Mouse (Mus musculus) ES-Bruce4 (cell line): ENCODE results near the gene Plxna1. TPM values are rescaled to one million over a fixed set of nuclear protein-coding genes. Genes with fewer than 3 reads are reported as not detected.

ENCODE experiments used
- H3K27ac ChIP-seq: 2 replicates; pipeline ENCODE4 v1.5.1; 2012; ENCODE audit warnings: low read length, inconsistent platforms; ENCODE audit not compliant: insufficient read depth
- H3K27me3 ChIP-seq: 2 replicates; pipeline ENCODE4 v1.6.1; 2012; ENCODE audit warnings: mild to moderate bottlenecking, low read length, inconsistent platforms; ENCODE audit not compliant: control insufficient read depth, poor library complexity, insufficient read depth, severe bottlenecking
- H3K36me3 ChIP-seq: 2 replicates; pipeline ENCODE4 v1.6.1; 2012; ENCODE audit warnings: inconsistent platforms, mild to moderate bottlenecking, low read length, moderate library complexity; ENCODE audit not compliant: control insufficient read depth, poor library complexity, insufficient read depth, severe bottlenecking
- H3K4me1 ChIP-seq: one replicate; pipeline ENCODE4 v1.8.1; 2011; ENCODE audit warnings: low read length; ENCODE audit not compliant: control insufficient read depth, insufficient read depth
- H3K4me3 ChIP-seq: 2 replicates; pipeline ENCODE4 v1.5.1; 2011; ENCODE audit warnings: low read depth, mild to moderate bottlenecking, low read length
- H3K9ac ChIP-seq: 2 replicates; pipeline ENCODE4 v1.6.1; 2012; ENCODE audit warnings: low read depth, mild to moderate bottlenecking, inconsistent platforms; ENCODE audit not compliant: poor library complexity, severe bottlenecking
- H3K9me3 ChIP-seq: replicated peaks from 2 replicates; pipeline ENCODE4 v1.6.1; 2012; ENCODE audit warnings: mild to moderate bottlenecking, low read length, inconsistent platforms; ENCODE audit not compliant: control insufficient read depth, poor library complexity, insufficient read depth, severe bottlenecking
- CTCF ChIP-seq: IDR thresholded peaks from one replicate; pipeline ENCODE4 v1.8.1; 2011; ENCODE audit warnings: low read depth, low read length
- EP300 ChIP-seq: IDR thresholded peaks from 2 replicates; pipeline ENCODE4 v1.6.1; 2011; ENCODE audit warnings: low read depth, low read length; ENCODE audit not compliant: insufficient read depth
- POLR2A ChIP-seq: IDR thresholded peaks from one replicate; pipeline ENCODE4 v1.8.1; 2011; ENCODE audit warnings: low read length; ENCODE audit not compliant: insufficient read depth
- polyA plus RNA-seq: library from polyadenylated mRNA; stranded (reverse); fragments of >200 nt; gene quantifications from 2 replicates; pipeline ENCODE4 v1.2.4, GENCODE M21; 2011; ENCODE audit warnings: low read depth; ENCODE audit not compliant: missing spikeins, insufficient read depth, insufficient read length

The Plxna1 gene
- polyA plus RNA-seq: 106 and 130 TPM in 2 replicates

- peaks cover 3% of the 10 kb centered on the region for H3K4me1 ChIP-seq
- TF ChIP-seq POLR2A: no peak
- TF ChIP-seq CTCF: peak; percentile 18
- no peak for TF ChIP-seq EP300
Measured at GRCm38 (mm10) chr6:89362281-89363106, at the start of gene Plxna1. Gene Plxna1 (minus strand): TSS chr6:89362620.

GRCm38 (mm10) chr6:89409041-89409440, 46.6 kb upstream of the Plxna1 start:
- Histone ChIP-seq H3K27ac (no peak overlapping the region), H3K9ac (no peak overlapping the region), H3K4me3 (no peak overlapping the region), H3K9me3 (no peaks in the 10 kb centered on the region), H3K36me3 (no peaks in the 10 kb centered on the region), H3K27me3 (no peaks in the 10 kb centered on the region), H3K4me1 (peaks cover 2% of the 10 kb centered on the region)
- TF ChIP-seq EP300 (no peak), POLR2A (no peak), CTCF (no peak)

More at GRCm38 (mm10) chr6:89362281-89363106, at the start of gene Plxna1:
- Histone ChIP-seq H3K27me3 (no peaks in the 10 kb centered on the region), H3K9ac (peak within 1 kb of the TSS; percentile 97), H3K27ac (no peak within 1 kb of the TSS), H3K9me3 (no peaks in the 10 kb centered on the region; the same call in 1 of the 2 replicates), H3K4me3 (peak within 1 kb of the TSS; percentile 94), H3K36me3 (no peaks in the 10 kb centered on the region)

GRCm38 (mm10) chr6:89408259-89408658, 45.8 kb upstream of the Plxna1 start:
- Histone ChIP-seq H3K9me3 (no peaks in the 10 kb centered on the region), H3K27me3 (no peaks in the 10 kb centered on the region), H3K36me3 (no peaks in the 10 kb centered on the region), H3K4me3 (no peak overlapping the region), H3K27ac (no peak overlapping the region), H3K4me1 (peaks cover 2% of the 10 kb centered on the region), H3K9ac (no peak overlapping the region)
- TF ChIP-seq POLR2A: no peak
- TF ChIP-seq EP300: no peak
- no peak for TF ChIP-seq CTCF

- no peak overlapping the region for H3K27ac ChIP-seq
- no peak for TF ChIP-seq CTCF
- no peak for TF ChIP-seq EP300
- no peak for TF ChIP-seq POLR2A
Measured at GRCm38 (mm10) chr6:89407247-89407889, 44.9 kb upstream of the Plxna1 start.

GRCm38 (mm10) chr6:89404964-89405363, 42.5 kb upstream of the Plxna1 start:
- H3K9me3 ChIP-seq: no peaks in the 10 kb centered on the region
- H3K4me1 ChIP-seq: peaks cover under 1% of the 10 kb centered on the region
- no peaks in the 10 kb centered on the region for H3K36me3 ChIP-seq
- H3K9ac ChIP-seq: no peak overlapping the region
- H3K4me3 ChIP-seq: no peak overlapping the region
- no peaks in the 10 kb centered on the region for H3K27me3 ChIP-seq
- no peak overlapping the region for H3K27ac ChIP-seq
- TF ChIP-seq CTCF: no peak
- no peak for TF ChIP-seq EP300
- TF ChIP-seq POLR2A: no peak

More at GRCm38 (mm10) chr6:89407247-89407889, 44.9 kb upstream of the Plxna1 start:
- Histone ChIP-seq H3K9me3 (no peaks in the 10 kb centered on the region), H3K4me1 (peaks cover 2% of the 10 kb centered on the region), H3K9ac (no peak overlapping the region), H3K36me3 (no peaks in the 10 kb centered on the region), H3K27me3 (no peaks in the 10 kb centered on the region), H3K4me3 (no peak overlapping the region)
